Mouse (Mus musculus) erythroid progenitor cell, adult 5-6 weeks (primary cell): ENCODE results near the gene Vmn2r45. TPM values are rescaled to one million over a fixed set of nuclear protein-coding genes. Genes with fewer than 3 reads are reported as not detected.
"Not testable (repeated sequence)": the region's sequence is repeated elsewhere in the genome, so short reads cannot be mapped to it uniquely, and the experiment has no call there.

Source experiments
- ATAC-seq: replicated peaks from 2 replicates; pipeline ENCODE4 v1.8.0; 2016; ENCODE audit warnings: moderate number of reproducible peaks, mild to moderate bottlenecking, moderate TSS enrichment, inconsistent platforms; ENCODE audit not compliant: poor library complexity, low FRiP score, severe bottlenecking
- total RNA-seq, 2 experiments: library from RNA; stranded (forward) in 1 of 2; stranded (reverse) in 1 of 2; fragments of 150-400 nt in 1 of 2; fragments of 186-747, 209-891 nt in 1 of 2; gene quantifications; 2 replicates each; pipeline versions ENCODE4 v1.2.3 to v1.2.4; 2015 to 2017; ENCODE audit warnings: low replicate concordance in 2 of 2

Gene Vmn2r45
- not detected in 2 replicates for total RNA-seq (2015; ENCODE audit: low replicate concordance)
- not detected in 2 replicates for total RNA-seq (2017; ENCODE audit: low replicate concordance)

DNA sequence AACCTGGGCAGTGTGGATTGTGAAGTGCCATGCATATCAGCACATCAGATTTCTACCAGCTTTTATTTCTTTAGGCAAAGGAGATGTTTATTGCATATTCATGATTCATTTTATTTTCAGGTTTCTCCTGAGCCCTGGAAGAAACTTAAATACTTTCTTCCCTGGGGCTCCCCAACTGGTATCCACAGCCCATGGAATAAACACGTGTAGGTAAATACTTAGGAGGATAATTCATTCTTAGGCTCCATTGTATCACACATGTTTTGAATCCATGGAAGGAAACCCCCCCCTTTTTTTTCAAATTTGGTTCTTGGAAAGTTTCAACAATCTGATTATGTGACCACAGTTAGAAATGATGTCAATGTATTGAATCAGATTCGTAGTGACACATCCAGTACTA lies at the start of gene Vmn2r45:
Gene Vmn2r45, minus strand, starts transcription at position 101 of the 400 bp plus-strand sequence.
- not testable (repeated sequence) for ATAC-seq

Other genes with a start within 250 kb of the Vmn2r45 start
- gene Vmn2r43, start 228.5 kb downstream of the Vmn2r45 start, total RNA-seq (2015; ENCODE audit: low replicate concordance): not detected in 2 replicates
- gene Vmn2r43, start 228.5 kb downstream of the Vmn2r45 start, total RNA-seq (2017; ENCODE audit: low replicate concordance): not detected in 2 replicates
- gene Vmn2r44, start 105.7 kb downstream of the Vmn2r45 start, total RNA-seq (2015; ENCODE audit: low replicate concordance): not detected in 2 replicates
- not detected in 2 replicates for gene Vmn2r44, start 105.7 kb downstream of the Vmn2r45 start, total RNA-seq (2017; ENCODE audit: low replicate concordance)